Mouse (Mus musculus) liver, embryonic 14 days (tissue): ENCODE results near the gene Fgfr2. TPM values are rescaled to one million over a fixed set of nuclear protein-coding genes. Genes with fewer than 3 reads are reported as not detected.

Experiments used
- polyA plus RNA-seq: library from polyadenylated mRNA; depleted of rRNA; stranded (reverse); fragments of >200 nt; gene quantifications from 2 replicates; pipeline ENCODE4 v1.2.3, GENCODE M21; 2012

Fgfr2 gene
- polyA plus RNA-seq, 1 experiment, result 8.9 TPM

GRCm38 (mm10) chr7:131542115-131542871 is 1580.9 kb downstream of the Fgfr2 start, which contains the start of gene Hmx3:
Hmx3 (plus strand) TSS chr7:131542867.

DNA sequence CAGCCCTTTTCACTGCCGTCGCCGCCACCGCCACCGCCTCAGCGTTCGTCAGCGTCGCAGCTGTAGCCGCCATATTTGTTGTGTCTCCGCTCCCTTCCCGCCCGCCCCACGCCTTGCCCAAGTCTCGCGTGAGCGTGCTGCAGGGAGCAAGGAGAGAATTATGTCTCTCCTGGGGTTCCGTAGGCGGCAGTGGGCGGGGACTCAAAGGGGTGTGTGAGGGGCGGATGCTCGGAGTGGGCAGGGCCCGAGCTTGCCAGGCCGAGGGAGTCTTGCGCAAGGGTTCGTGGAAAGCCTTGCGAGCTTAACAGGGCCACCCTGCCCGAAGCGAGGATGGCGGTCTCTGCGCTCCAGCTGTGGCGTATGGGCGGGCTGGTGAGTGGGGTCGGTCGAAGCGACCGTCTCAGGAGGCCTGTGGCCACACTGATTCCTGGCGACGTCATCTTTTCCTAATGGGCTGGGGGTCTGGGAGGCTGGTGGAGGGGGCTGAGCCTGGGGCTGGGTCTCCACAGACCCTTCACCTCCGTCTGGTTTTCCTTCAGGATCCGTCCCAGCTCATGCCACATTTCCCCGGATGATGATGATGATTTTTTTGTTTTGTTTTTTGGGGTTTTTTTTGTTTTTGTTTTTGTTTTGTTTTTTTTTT is 1712.6 kb downstream of the Fgfr2 start, which contains the start of the genes Ikzf5 and Acadsb:
Gene Ikzf5, minus strand, starts transcription at position 106 of the 643 bp plus-strand sequence.
Gene Acadsb, plus strand, starts transcription at position 186 of the 643 bp plus-strand sequence.

DNA sequence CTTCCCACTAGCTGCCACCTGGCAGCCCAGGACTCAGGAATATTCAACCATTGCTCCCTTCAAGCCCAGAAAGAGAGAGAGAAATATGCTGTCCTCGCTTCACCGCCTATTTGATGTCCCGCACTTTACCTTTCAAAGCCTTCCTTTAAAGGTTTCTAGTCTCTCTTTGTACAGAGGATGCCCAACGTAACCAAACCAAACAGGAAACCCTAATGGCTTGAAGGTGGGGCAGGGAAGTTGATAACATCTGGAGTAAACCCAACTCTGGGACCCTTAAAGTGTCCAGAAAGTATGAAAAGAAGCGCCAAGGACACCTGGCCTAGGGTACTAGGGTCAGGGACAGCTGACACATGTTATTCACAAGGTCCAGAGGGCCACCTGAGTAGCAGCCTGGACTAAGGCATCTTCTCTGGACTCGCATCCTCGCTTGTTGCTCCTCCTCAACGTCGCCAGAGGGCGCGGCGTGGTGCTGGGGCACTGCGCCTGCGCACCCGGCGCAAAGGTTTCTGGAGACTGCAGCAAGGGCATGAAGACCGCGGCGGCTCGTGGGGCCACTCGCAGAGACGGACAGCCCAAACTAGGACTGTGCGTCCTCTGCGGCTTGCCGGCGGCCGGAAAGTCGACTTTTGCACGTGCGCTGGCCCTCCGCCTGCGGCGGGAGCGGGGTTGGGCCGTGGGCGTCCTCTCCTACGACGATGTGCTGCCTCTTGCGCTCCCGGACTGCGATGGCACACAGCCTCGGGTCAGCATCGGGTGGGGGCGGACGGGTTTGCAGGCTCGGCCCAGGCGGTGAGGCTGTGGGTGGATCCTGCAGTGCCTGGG is 1752.3 kb downstream of the Fgfr2 start, which contains the start of gene Pstk:
Gene Pstk, plus strand, starts transcription at position 494 of the 822 bp plus-strand sequence.

DNA sequence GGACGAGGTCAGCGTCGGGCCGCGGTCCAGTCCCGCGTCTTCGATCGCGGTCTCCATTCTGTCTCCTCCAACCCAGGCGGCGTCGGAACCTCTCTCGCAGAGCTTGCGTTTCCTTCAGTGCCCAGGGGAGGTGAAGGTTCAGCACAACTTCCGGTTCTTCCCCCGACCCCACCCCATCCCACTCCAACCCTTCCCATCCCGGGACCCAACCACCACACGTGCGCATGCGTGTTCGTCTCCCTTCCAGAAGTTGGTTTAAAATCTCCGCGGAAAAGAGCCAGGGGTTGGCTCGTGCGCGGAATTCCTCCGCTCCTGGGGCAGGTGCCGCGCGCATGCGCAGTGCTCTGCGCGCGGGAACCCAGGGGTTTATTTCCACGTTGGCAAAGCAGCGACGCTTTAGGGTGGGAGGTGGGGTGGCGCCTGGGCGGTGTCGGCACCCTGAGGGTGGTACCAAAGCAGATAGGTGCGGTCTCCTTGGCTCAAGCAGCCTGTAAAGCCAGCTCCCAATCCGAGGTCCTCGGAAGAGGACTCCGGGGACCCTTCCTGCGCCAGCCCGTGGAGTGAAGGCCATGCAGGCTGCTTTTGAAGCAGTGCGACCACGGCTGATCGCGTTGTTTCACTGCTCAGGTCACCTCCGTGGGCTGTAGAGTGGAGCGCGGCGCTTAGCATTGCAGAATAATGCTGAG is 1760.4 kb downstream of the Fgfr2 start, which contains the start of gene 2310057M21Rik:
Gene 2310057M21Rik, minus strand, starts transcription at position 145 of the 686 bp plus-strand sequence.

GRCm38 (mm10) chr7:131333564-131333963 is 1789.6 kb downstream of the Fgfr2 start, which contains the start of gene Fam24a:
Fam24a (plus strand) TSS chr7:131333864.

DNA sequence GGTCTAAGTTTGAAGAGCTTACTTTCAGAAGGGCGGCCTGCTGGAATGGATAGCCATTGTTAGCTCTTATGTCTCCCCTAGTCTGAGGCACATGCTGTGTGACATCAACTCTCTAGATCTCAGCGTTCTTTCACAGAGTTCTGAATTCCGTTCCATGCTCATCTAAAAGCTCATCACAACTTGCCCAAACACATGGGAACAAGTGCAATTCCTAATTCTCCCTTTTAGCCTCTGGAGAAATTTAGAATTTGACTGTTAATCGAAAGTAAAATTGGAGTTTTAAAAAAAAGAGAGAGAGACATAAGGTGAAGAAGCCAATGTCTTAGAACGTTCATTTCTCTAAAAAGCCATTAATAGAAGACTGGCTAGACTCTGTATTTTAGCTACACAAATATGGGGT is 1793.7 kb downstream of the Fgfr2 start, which contains the start of gene Fam24b:
Gene Fam24b, minus strand, starts transcription at position 101 of the 400 bp plus-strand sequence.

DNA sequence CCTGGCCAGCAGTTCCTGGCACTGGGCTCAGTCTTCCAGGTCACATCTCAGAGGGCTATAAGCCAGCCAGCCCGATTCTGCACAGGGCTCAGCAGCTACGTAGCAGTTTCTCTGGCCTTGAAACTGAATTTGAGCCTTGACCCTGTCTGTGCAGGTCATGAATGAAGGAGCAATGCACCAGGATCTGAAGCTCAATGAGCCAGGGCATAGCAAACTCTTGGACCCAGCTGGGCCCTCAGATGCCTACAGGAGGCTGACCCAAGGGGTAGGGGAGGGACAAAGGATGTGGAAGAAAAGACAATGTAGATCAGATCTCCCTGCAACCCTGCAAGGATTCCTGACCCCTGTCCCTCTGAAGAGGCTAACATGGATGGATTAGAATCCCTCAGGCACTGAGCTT is 1801.0 kb downstream of the Fgfr2 start, which contains the start of gene Cuzd1:
Gene Cuzd1, minus strand, starts transcription at position 101 of the 400 bp plus-strand sequence.

GRCm38 (mm10) chr7:131174121-131174520 is 1949.0 kb downstream of the Fgfr2 start, which contains the start of gene 5430419D17Rik:
5430419D17Rik (plus strand) TSS chr7:131174402.

GRCm38 (mm10) chr7:131146214-131146613 is 1976.9 kb downstream of the Fgfr2 start, which contains the start of gene 4933402N03Rik:
4933402N03Rik (minus strand) TSS chr7:131146314.

GRCm38 (mm10) chr7:131031755-131032154 is 2091.4 kb downstream of the Fgfr2 start, which contains the start of gene Dmbt1:
Dmbt1 (plus strand) TSS chr7:131032053.

DNA sequence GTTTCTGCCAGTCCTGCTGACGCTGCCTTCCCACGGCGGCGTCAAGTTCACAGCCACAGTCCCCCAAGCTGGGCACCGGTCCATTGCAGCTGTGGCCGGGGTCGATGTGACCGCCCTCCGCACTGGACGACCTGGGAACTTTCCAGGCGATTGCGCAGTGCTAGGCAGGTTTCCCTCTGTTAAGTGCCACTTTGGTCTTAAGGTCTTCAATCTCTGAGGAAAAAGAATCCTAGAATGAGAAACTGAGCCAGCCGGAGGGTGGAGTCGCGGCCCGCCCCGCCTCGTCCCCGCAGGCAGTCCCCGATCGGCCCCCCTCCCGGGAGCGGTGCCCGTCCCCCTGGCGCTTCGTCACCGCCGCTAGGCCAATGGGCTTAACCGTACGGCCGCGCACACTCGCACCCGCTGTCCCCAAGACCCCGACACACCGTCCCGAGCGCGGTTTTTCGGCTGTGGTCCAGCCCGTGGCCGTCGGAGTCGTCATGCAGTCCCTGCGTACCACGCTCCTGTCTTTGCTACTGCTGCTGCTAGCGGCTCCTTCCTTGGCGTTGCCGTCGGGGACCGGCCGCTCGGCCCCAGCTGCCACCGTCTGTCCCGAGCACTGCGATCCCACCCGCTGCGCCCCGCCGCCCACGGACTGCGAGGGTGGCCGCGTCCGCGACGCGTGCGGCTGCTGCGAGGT is 2187.2 kb downstream of the Fgfr2 start, which contains the start of gene Htra1:
Gene Htra1, plus strand, starts transcription at position 319 of the 679 bp plus-strand sequence.

DNA sequence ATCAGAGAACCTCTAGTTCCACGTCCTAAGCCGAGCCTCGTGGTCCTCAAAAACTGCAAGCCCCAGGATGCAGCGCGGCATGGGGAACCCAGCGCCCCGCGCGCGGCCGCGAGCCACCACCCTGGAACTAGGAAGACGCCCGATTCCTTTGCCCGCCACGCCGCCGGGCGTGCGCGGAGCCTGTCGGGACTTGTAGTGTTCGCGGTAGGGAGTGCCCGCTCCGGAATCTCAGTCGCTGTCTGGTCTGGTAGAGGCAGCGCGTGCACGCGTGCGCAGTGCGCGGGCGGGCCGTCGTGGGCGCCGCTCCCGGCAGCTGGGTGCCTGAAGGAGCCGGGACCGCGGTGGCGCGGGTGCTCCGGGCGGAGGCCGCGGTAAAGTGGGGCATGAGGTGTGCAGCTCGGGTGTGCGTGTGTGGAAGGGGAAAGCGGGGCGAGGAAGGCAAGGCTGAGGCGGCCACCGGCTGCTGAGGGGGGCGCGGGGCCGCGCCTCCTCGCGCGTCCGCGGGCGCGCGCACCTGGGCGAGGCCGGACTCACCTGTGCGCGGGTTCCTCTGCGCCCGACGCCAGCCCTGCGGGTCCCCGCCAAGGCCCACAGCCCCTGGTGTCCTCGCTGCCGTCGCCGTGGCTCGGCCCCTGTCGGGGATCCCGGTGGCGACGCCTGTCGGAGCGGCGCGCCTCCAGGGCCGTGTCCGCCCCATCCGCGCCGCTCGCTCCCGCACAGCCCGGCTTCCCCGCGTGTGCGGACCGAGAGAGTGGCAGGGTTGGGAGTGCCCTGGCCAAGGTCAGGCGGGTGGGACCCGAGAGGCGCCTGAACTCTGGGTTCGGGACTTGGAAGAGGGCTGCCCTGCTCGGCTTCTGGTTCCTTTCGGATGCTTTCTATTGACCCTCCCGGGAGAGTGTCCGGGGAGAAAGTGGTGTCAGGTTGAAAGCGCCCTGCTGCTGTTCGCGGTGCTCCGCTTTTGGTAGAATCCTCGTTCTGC is 2257.2 kb downstream of the Fgfr2 start, which contains the start of gene Plekha1:
Gene Plekha1, plus strand, starts transcription at position 144 of the 979 bp plus-strand sequence.

DNA sequence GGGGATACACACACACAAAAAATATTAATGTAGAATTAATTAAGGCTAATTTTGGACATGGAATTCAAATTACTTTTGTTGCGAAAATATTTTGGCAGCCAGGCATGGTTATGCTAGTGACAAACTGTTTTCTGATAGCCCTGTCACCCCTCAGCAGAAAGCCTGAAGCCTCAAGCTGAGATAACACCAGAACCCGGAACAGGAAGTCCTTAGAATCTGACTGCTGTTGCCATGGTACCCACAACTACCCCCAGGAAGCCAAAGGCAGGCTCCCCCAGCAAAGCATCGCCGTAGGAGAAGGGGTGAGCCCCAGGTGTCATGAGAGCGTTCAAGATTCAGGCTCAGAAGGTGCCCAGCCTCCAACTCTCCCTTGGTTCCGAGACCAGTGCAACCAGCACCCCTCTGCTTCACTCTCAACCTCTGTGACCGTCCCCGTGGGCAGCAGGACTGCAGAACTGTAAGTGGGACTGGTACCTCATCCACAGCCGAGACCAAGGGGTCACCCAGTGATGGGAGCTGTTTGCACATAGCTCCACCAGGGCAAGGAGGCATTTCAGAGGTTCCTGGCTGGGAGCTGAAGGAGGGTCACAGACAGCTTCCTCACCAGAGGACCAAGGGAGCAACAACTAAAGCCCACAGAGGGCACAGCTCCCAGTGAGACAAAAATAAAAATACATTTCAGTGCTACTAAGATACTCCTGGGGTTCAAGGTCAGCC is 2349.1 kb downstream of the Fgfr2 start, which contains the start of gene Btbd16:
Gene Btbd16, plus strand, starts transcription at position 156 of the 717 bp plus-strand sequence.

DNA sequence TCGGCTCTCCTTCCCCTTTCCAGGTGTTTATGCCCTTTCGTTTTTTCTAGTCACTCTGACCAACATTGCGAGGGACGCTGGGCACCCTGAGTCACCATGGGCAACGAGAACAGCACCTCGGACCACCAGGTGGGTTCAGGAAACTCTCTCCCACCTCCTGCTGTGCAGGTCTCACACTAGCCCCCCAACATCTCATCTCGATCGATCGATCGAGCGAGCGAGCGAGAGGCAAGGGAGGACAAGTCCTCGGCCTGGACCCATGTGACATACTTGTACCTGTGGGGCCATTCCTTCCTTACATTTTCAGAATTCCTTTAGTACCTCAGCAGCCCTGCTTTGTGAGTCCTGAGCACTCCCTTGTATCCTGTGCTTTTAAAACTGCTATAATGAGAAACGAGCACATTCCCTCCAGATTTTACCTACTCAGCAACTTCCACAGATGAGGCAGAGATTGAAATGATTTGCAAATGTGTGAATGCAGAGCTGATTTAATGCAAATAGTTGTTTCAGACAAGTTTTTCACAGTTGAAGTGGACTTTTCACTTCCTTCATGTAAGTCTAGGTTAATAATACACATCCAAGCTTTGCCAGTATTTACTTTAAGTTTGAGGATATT is 2545.7 kb downstream of the Fgfr2 start, which contains the start of gene Tacc2:
Gene Tacc2, plus strand, starts transcription at position 51 of the 616 bp plus-strand sequence.

GRCm38 (mm10) chr7:130572821-130573220 is 2550.3 kb downstream of the Fgfr2 start, which contains the start of gene Nsmce4a:
Nsmce4a (minus strand) TSS chr7:130573118.

DNA sequence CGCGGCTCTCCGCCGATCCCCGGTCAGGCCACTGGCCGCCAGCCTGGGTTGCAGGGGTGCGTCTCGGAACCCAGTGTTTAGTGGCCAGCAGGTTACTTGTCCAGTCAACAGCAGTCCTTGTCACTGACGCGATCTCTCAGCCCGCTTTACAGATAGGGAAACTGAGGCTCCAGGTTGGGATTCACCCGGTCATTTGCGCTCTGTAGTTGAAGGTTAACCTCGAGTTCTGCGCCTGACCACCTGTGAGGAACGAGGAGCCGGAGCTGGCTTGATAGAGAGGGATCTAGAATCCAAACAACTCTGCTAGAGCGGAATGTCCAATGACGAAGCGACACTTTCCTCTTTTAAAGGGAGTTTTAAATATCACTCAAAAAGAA is 2603.1 kb downstream of the Fgfr2 start, which contains the start of gene Ate1:
Gene Ate1, minus strand, starts transcription at position 321 of the 377 bp plus-strand sequence.

